Mouse (Mus musculus) megakaryocyte progenitor cell, adult 5-6 weeks (primary cell): ENCODE data around the gene Patl2. TPM values are rescaled to one million over a fixed set of nuclear protein-coding genes. Genes with fewer than 3 reads are reported as not detected.

Experiments used
- ATAC-seq: replicated peaks from 2 replicates; pipeline ENCODE4 v1.8.0; 2016; ENCODE audit warnings: mild to moderate bottlenecking, moderate TSS enrichment, inconsistent platforms; ENCODE audit not compliant: poor library complexity
- total RNA-seq, 2 experiments: library from RNA; stranded (forward) in 1 of 2; stranded (reverse) in 1 of 2; fragments of 157-497, 149-512 nt in 1 of 2; fragments of 200-1000 nt in 1 of 2; gene quantifications; 2 replicates each; pipeline versions ENCODE4 v1.2.3 to v1.2.4; 2015 to 2017

Patl2 gene
- total RNA-seq, 2 experiments from 2014 or later = 0.05 TPM; not detected in 1

DNA sequence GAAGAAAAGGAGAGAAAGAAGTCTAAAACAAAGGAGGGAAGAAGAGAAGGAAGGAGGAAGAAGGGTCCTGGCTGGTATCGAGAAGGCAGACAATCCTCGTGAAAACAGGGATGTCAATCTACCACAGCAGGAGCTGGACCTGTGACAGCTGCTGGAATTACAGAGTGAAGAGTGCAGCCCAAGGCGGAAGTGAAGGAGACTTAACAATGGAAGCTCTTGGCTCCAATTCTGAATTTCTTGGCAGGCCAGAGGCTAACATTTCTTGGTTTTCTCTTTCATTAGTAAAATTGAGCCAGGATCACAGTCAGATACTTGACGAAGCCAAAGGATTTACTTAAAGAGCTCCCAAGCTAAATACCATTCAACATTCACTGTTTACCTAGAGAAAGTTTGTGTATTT, 99.5 kb downstream of the Patl2 start:
- ATAC-seq = no peak

DNA sequence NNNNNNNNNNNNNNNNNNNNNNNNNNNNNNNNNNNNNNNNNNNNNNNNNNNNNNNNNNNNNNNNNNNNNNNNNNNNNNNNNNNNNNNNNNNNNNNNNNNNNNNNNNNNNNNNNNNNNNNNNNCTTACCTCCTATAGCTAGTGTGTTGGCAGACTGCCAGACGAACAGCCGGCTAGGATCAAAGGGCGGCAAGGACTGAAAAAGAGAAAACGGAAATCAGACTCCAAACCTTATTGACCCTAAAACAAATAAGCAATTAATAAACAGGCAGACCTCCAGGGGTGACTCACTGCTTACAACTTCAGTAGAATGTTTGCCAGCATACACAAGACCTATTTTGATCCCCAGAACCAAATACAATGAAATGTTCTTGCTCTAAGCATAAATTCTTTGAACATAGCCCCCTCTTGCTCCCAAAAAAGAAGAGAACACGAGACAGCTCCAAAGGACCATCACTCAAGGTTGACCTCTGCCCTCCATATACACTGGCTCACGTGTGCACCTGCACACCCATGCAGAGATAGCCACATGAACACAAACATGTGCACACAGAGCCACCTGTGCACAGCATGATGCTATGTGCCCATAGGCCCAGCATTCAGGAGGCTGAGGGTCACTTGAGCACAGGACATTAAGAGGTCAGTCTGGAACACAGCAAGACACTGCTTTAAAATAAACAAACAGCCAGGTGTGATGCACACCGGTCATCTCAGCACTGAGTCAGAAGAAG, 104.1 kb downstream of the Patl2 start:
- no peak for ATAC-seq

Other genes with a start within 250 kb of the Patl2 start
- gene Ctdspl2, start 230.2 kb downstream of the Patl2 start, total RNA-seq (2015) = 47.7 and 57.0 TPM in 2 replicates
- 60.0 and 79.7 TPM in 2 replicates for gene Ctdspl2, start 230.2 kb downstream of the Patl2 start, total RNA-seq (2017)
- gene Mageb3, start 230.1 kb downstream of the Patl2 start, total RNA-seq (2015) = 0.20 and 0.42 TPM in 2 replicates
- 0.81 and 0.87 TPM in 2 replicates for gene Mageb3, start 230.1 kb downstream of the Patl2 start, total RNA-seq (2017)
- gene Eif3j1, start 157.6 kb downstream of the Patl2 start, total RNA-seq (2015) = 33.0 and 33.2 TPM in 2 replicates
- 29.2 and 29.4 TPM in 2 replicates for gene Eif3j1, start 157.6 kb downstream of the Patl2 start, total RNA-seq (2017)
- 8.9 and 10.5 TPM in 2 replicates for gene Spg11, start 67.8 kb downstream of the Patl2 start, total RNA-seq (2015)
- gene Spg11, start 67.8 kb downstream of the Patl2 start, total RNA-seq (2017) = 11.3 and 13.4 TPM in 2 replicates
- 3,812 and 4,089 TPM in 2 replicates for gene B2m, start 38.5 kb downstream of the Patl2 start, total RNA-seq (2015)
- gene B2m, start 38.5 kb downstream of the Patl2 start, total RNA-seq (2017) = 1,717 and 2,014 TPM in 2 replicates
- 0.46 TPM in 1 of 2 replicates, not detected in the other for gene Trim69, start 25.5 kb downstream of the Patl2 start, total RNA-seq (2015)
- gene Trim69, start 25.5 kb downstream of the Patl2 start, total RNA-seq (2017) = not detected in 2 replicates
- gene Terb2, start 83 bp upstream of the Patl2 start, total RNA-seq (2015) = not detected in 2 replicates
- gene Terb2, start 83 bp upstream of the Patl2 start, total RNA-seq (2017) = not detected in 2 replicates
- 56.2 and 64.7 TPM in 2 replicates for gene Sord, start 48.6 kb upstream of the Patl2 start, total RNA-seq (2015)
- 64.8 and 71.9 TPM in 2 replicates for gene Sord, start 48.6 kb upstream of the Patl2 start, total RNA-seq (2017)
- gene Duox2, start 112.3 kb upstream of the Patl2 start, total RNA-seq (2015) = not detected in 2 replicates
- not detected in 2 replicates for gene Duox2, start 112.3 kb upstream of the Patl2 start, total RNA-seq (2017)
- gene Duoxa2, start 112.7 kb upstream of the Patl2 start, total RNA-seq (2015) = not detected in 2 replicates
- not detected in 2 replicates for gene Duoxa2, start 112.7 kb upstream of the Patl2 start, total RNA-seq (2017)
- not detected in 2 replicates for gene Duoxa1, start 127.5 kb upstream of the Patl2 start, total RNA-seq (2015)
- gene Duoxa1, start 127.5 kb upstream of the Patl2 start, total RNA-seq (2017) = not detected in 2 replicates
- gene Duox1, start 129.5 kb upstream of the Patl2 start, total RNA-seq (2015) = not detected in 2 replicates
- gene Duox1, start 129.5 kb upstream of the Patl2 start, total RNA-seq (2017) = not detected in 2 replicates
- 2.2 and 3.7 TPM in 2 replicates for gene Shf, start 183.0 kb upstream of the Patl2 start, total RNA-seq (2015)
- 2.1 and 2.4 TPM in 2 replicates for gene Shf, start 183.0 kb upstream of the Patl2 start, total RNA-seq (2017)
- gene Slc28a2, start 240.3 kb upstream of the Patl2 start, total RNA-seq (2015) = 61.0 and 68.7 TPM in 2 replicates
- 72.2 and 78.8 TPM in 2 replicates for gene Slc28a2, start 240.3 kb upstream of the Patl2 start, total RNA-seq (2017)